Mouse (Mus musculus) stomach, postnatal 0 days (tissue): ENCODE measurements at regions not wholly inside any gene's neighbourhood (a gene's known extent, or its start where the extent isn't known, plus 50 kb on each side); places are given as distances from the start of the nearest gene placed in this dataset.

Source experiments
- CTCF ChIP-seq: IDR thresholded peaks from 2 replicates; pipeline ENCODE4 v1.5.1; 2016; ENCODE audit warnings: antibody characterized with exemption, low read depth, mild to moderate bottlenecking, moderate library complexity
- EP300 ChIP-seq: optimal IDR thresholded peaks from 2 replicates; pipeline ENCODE3; 2016; ENCODE audit warnings: antibody characterized with exemption

DNA sequence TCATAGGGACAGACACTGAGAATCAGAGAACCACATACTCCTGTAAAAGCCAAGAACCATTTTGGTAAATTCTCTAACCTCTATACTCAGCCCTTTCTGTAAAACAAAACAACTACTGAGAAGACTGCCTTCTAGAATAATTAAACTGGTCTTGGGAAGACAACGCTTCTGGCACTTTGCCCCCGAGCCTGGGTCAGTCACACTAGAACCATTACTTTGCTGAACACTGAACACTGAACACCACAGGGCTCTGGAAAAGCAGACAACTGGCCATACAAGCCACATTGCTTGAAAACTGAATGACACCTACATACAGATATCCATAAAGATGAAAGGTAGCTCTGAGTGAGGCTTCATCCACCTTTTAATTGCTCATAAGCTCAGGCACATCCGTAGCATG, 268.0 kb downstream of the Pax1 start:
- no peak for TF ChIP-seq CTCF
- no peak for TF ChIP-seq EP300
